Mouse (Mus musculus) heart, embryonic 14.5 days (tissue): ENCODE results near the gene Cdc42bpa. TPM values are rescaled to one million over a fixed set of nuclear protein-coding genes. Genes with fewer than 3 reads are reported as not detected.

Experiments
- ATAC-seq: fragments of 200-750 bp; cut with Nextera tagmentation; 2 replicates; pipeline ENCODE4 v1.8.0; 2017; ENCODE audit warnings: low read depth, moderate TSS enrichment; ENCODE audit not compliant: insufficient number of reproducible peaks, insufficient read depth, low FRiP score
- H3K27ac ChIP-seq, 2 experiments: fragments of 200-500 bp in 1 of 2; fragments of 300-500 bp in 1 of 2; sonication (generic) in 1 of 2; replicated peaks in 1 of 2; 2 replicates each; pipeline ENCODE4 v1.5.1; 2012 to 2014; ENCODE audit warnings: low read depth in 2 of 2, low read length in 2 of 2, control low read depth in 1 of 2, mild to moderate bottlenecking in 1 of 2, mixed read lengths in 1 of 2; ENCODE audit not compliant: control insufficient read depth in 1 of 2, insufficient read depth in 1 of 2
- H3K27me3 ChIP-seq: fragments of 300-500 bp; sonication (generic); 2 replicates; pipeline ENCODE4 v1.6.1; 2014; ENCODE audit warnings: mild to moderate bottlenecking, low read length, control low read depth; ENCODE audit not compliant: control insufficient read depth, insufficient read depth
- H3K36me3 ChIP-seq: fragments of 300-500 bp; sonication (generic); 2 replicates; pipeline ENCODE4 v1.6.1; 2014; ENCODE audit warnings: mild to moderate bottlenecking, control low read depth, low read length, mixed read lengths; ENCODE audit not compliant: control insufficient read depth, insufficient read depth
- H3K4me1 ChIP-seq, 2 experiments: fragments of 200-500 bp in 1 of 2; fragments of 300-500 bp in 1 of 2; sonication (generic) in 1 of 2; 2 replicates each; pipeline ENCODE4 v1.6.1; 2012 to 2014; ENCODE audit warnings: low read length in 2 of 2, control low read depth in 1 of 2, mixed read lengths in 1 of 2; ENCODE audit not compliant: control insufficient read depth in 2 of 2, insufficient read depth in 2 of 2
- H3K4me2 ChIP-seq: fragments of 300-500 bp; sonication (generic); 2 replicates; pipeline ENCODE4 v1.6.1; 2014; ENCODE audit warnings: mild to moderate bottlenecking, low read length
- H3K4me3 ChIP-seq, 2 experiments: fragments of 200-500 bp in 1 of 2; fragments of 300-500 bp in 1 of 2; sonication (generic) in 1 of 2; 2 replicates each; pipeline ENCODE4 v1.5.1; 2012 to 2014; ENCODE audit warnings: low read length in 2 of 2, mild to moderate bottlenecking in 2 of 2, control low read depth in 1 of 2, low read depth in 1 of 2, moderate library complexity in 1 of 2; ENCODE audit not compliant: control insufficient read depth in 1 of 2, insufficient read depth in 1 of 2
- H3K9ac ChIP-seq: fragments of 300-500 bp; sonication (generic); 2 replicates; pipeline ENCODE4 v1.6.1; 2014; ENCODE audit warnings: mild to moderate bottlenecking, low read length
- H3K9me3 ChIP-seq: fragments of 300-500 bp; sonication (generic); 2 replicates; pipeline ENCODE4 v1.6.1; 2016; ENCODE audit warnings: low read length, control low read depth; ENCODE audit not compliant: control insufficient read depth
- WGBS: fragments of 180-500 bp; shearing (Covaris S2); extraction: QIAGEN DNeasy Blood & Tissue Kit; methylation state at CpG from one replicate; pipeline ENCODE4 v1.1.7; 2014; 5-methylcytosine and 5-hydroxymethylcytosine counted together
- polyA plus RNA-seq: library from polyadenylated mRNA; unstranded; fragments of >200 nt; fragmentation: Nextera tagmentation; extraction: Ambion mirVana; gene quantifications from 2 replicates; pipeline ENCODE4 v1.2.1, GENCODE M21; 2014

The Cdc42bpa gene
- polyA plus RNA-seq, 1 experiment from 2014 or later: 14.6 TPM

- Histone ChIP-seq H3K27ac (no peak overlapping the region), H3K4me2 (no peak overlapping the region), H3K9ac (no peak overlapping the region), H3K4me1 (no peaks in the 10 kb centered on the region), H3K9me3 (no peaks in the 10 kb centered on the region), H3K27me3 (no peaks in the 10 kb centered on the region), H3K36me3 (peaks cover 46% of the 10 kb centered on the region), H3K4me3 (no peak overlapping the region)
- no peak for ATAC-seq
- 85% methylated on average over 8 of the region's 8 CpGs for WGBS
Observed at GRCm38 (mm10) chr1:180170071-180170470, 209.8 kb downstream of the Cdc42bpa start.

GRCm38 (mm10) chr1:180171883-180172282 is 211.6 kb downstream of the Cdc42bpa start:
- Histone ChIP-seq H3K4me1 (no peaks in the 10 kb centered on the region), H3K9me3 (no peaks in the 10 kb centered on the region), H3K27ac (no peak overlapping the region), H3K4me3 (no peak overlapping the region), H3K4me2 (no peak overlapping the region), H3K36me3 (peaks cover 32% of the 10 kb centered on the region), H3K9ac (no peak overlapping the region), H3K27me3 (no peaks in the 10 kb centered on the region)
- WGBS: 62% methylated on average over 2 of the region's 2 CpGs
- no peak for ATAC-seq

GRCm38 (mm10) chr1:180172600-180172999 is 212.3 kb downstream of the Cdc42bpa start:
- H3K4me1 ChIP-seq: no peaks in the 10 kb centered on the region
- ATAC-seq: no peak
- no peak overlapping the region for H3K9ac ChIP-seq
- H3K4me2 ChIP-seq: no peak overlapping the region
- H3K4me3 ChIP-seq: no peak overlapping the region
- no peaks in the 10 kb centered on the region for H3K9me3 ChIP-seq
- H3K27me3 ChIP-seq: no peaks in the 10 kb centered on the region
- 83% methylated on average over 4 of the region's 4 CpGs for WGBS
- H3K27ac ChIP-seq: no peak overlapping the region
- H3K36me3 ChIP-seq: peaks cover 25% of the 10 kb centered on the region

- no peak overlapping the region for H3K4me3 ChIP-seq
- H3K9me3 ChIP-seq: no peaks in the 10 kb centered on the region
- peaks cover 21% of the 10 kb centered on the region for H3K36me3 ChIP-seq
- ATAC-seq: no peak
- no peak overlapping the region for H3K9ac ChIP-seq
- no peaks in the 10 kb centered on the region for H3K27me3 ChIP-seq
- H3K4me1 ChIP-seq: no peaks in the 10 kb centered on the region
- WGBS: 61% methylated on average over 5 of the region's 5 CpGs
- no peak overlapping the region for H3K4me2 ChIP-seq
- no peak overlapping the region for H3K27ac ChIP-seq
Observed at GRCm38 (mm10) chr1:180173017-180173416, 212.7 kb downstream of the Cdc42bpa start.

- Histone ChIP-seq H3K4me2 (no peak overlapping the region), H3K9me3 (no peaks in the 10 kb centered on the region), H3K27ac (no peak overlapping the region), H3K4me1 (peaks cover 4 to 5% of the 10 kb centered on the region in 2 experiments; a peak in 3 of 4 replicates), H3K36me3 (peaks cover 10% of the 10 kb centered on the region), H3K4me3 (no peak overlapping the region), H3K9ac (no peak overlapping the region), H3K27me3 (no peaks in the 10 kb centered on the region)
- 55% methylated on average over 6 of the region's 6 CpGs for WGBS
- ATAC-seq: no peak
Observed at GRCm38 (mm10) chr1:180174718-180175117, 214.4 kb downstream of the Cdc42bpa start.

GRCm38 (mm10) chr1:180175167-180175566 is 214.9 kb downstream of the Cdc42bpa start:
- no peak for ATAC-seq
- Histone ChIP-seq H3K4me2 (no peak overlapping the region), H3K9me3 (no peaks in the 10 kb centered on the region), H3K27ac (no peak overlapping the region), H3K9ac (no peak overlapping the region), H3K36me3 (peaks cover 6% of the 10 kb centered on the region; the same call in 1 of the 2 replicates), H3K4me1 (peaks cover 7 to 9% of the 10 kb centered on the region in 2 experiments), H3K4me3 (no peak overlapping the region), H3K27me3 (no peaks in the 10 kb centered on the region)
- 34% methylated on average over 3 of the region's 3 CpGs for WGBS

GRCm38 (mm10) chr1:180175635-180176034 is 215.4 kb downstream of the Cdc42bpa start:
- no peak overlapping the region for H3K27ac ChIP-seq
- no peaks in the 10 kb centered on the region for H3K27me3 ChIP-seq
- H3K4me2 ChIP-seq: no peak overlapping the region
- 56% methylated on average over 8 of the region's 8 CpGs for WGBS
- H3K4me1 ChIP-seq: peaks cover 7 to 12% of the 10 kb centered on the region in 2 experiments
- H3K36me3 ChIP-seq: peaks cover 5% of the 10 kb centered on the region; the same call in 1 of the 2 replicates
- H3K9ac ChIP-seq: no peak overlapping the region
- no peak for ATAC-seq
- no peaks in the 10 kb centered on the region for H3K9me3 ChIP-seq
- H3K4me3 ChIP-seq: no peak overlapping the region

- Histone ChIP-seq H3K9me3 (no peaks in the 10 kb centered on the region), H3K4me1 (peaks cover 9 to 12% of the 10 kb centered on the region in 2 experiments), H3K27ac (no peak overlapping the region), H3K4me3 (no peak overlapping the region), H3K4me2 (no peak overlapping the region), H3K36me3 (peaks cover 5% of the 10 kb centered on the region; the same call in 1 of the 2 replicates), H3K27me3 (no peaks in the 10 kb centered on the region), H3K9ac (no peak overlapping the region)
- ATAC-seq: no peak
- 16% methylated on average over 1 of the region's 1 CpGs for WGBS
Observed at GRCm38 (mm10) chr1:180176784-180177183, 216.5 kb downstream of the Cdc42bpa start.
